Mouse (Mus musculus): ENCODE results near the gene Rdh1. TPM values are rescaled to one million over a fixed set of nuclear protein-coding genes. Genes with fewer than 3 reads are reported as not detected.
"Not testable (repeated sequence)": the region's sequence is repeated elsewhere in the genome, so short reads cannot be mapped to it uniquely, and the experiment has no call there.

Gene Rdh1
- polyA plus RNA-seq, 1 experiment from 2014 or later: not detected

- Histone ChIP-seq H3K27ac (no peak overlapping the region), H3K27me3 (ENCODE audit: insufficient read depth, poor library complexity, severe bottlenecking) (no peaks in the 10 kb centered on the region), H3K4me3 (no peak overlapping the region), H3K9me3 (peaks cover 13% of the 10 kb centered on the region; the same call in 1 of the 2 replicates), H3K4me1 (replicated peaks) (no peaks in the 10 kb centered on the region), H3K36me3 (no peaks in the 10 kb centered on the region)
- no peak for DNase-seq (ENCODE audit: low spot score)
Observed at GRCm38 (mm10) chr10:127815888-127816287, 56.4 kb downstream of the Rdh1 start.

GRCm38 (mm10) chr10:127817268-127817910 lies 57.9 kb downstream of the Rdh1 start:
- H3K4me1 ChIP-seq (replicated peaks); H3K27ac ChIP-seq; H3K27me3 ChIP-seq (ENCODE audit: insufficient read depth, poor library complexity, severe bottlenecking); H3K36me3 ChIP-seq; DNase-seq (ENCODE audit: low spot score); H3K4me3 ChIP-seq: not testable (repeated sequence)
- WGBS: 79% methylated on average over 4 of the region's 4 CpGs
- H3K9me3 ChIP-seq: peaks cover 15% of the 10 kb centered on the region; the same call in 1 of the 2 replicates

Other genes starting within 250 kb of the Rdh1 start
- 8.1 and 10.5 TPM in 2 replicates for gene Ndufa4l2, start 244.8 kb upstream of the Rdh1 start, polyA plus RNA-seq (2016; fragmentation: Nextera tagmentation; extraction: Ambion mirVana)
- 103 and 118 TPM in 2 replicates for gene Shmt2, start 237.3 kb upstream of the Rdh1 start, polyA plus RNA-seq (2016; fragmentation: Nextera tagmentation; extraction: Ambion mirVana)
- gene Nxph4, start 225.2 kb upstream of the Rdh1 start, polyA plus RNA-seq (2016; fragmentation: Nextera tagmentation; extraction: Ambion mirVana): 23.1 and 70.9 TPM in 2 replicates
- 55.7 and 71.7 TPM in 2 replicates for gene Lrp1, start 138.6 kb upstream of the Rdh1 start, polyA plus RNA-seq (2016; fragmentation: Nextera tagmentation; extraction: Ambion mirVana)
- gene Stat6, start 116.7 kb upstream of the Rdh1 start, polyA plus RNA-seq (2016; fragmentation: Nextera tagmentation; extraction: Ambion mirVana): 8.9 and 9.5 TPM in 2 replicates
- 7.7 and 10.2 TPM in 2 replicates for gene Nemp1, start 92.8 kb upstream of the Rdh1 start, polyA plus RNA-seq (2016; fragmentation: Nextera tagmentation; extraction: Ambion mirVana)
- gene Nab2, start 91.2 kb upstream of the Rdh1 start, polyA plus RNA-seq (2016; fragmentation: Nextera tagmentation; extraction: Ambion mirVana): 6.6 and 6.8 TPM in 2 replicates
- gene Myo1a, start 54.6 kb upstream of the Rdh1 start, polyA plus RNA-seq (2016; fragmentation: Nextera tagmentation; extraction: Ambion mirVana): 0.37 and 0.51 TPM in 2 replicates
- gene Tac2, start 35.2 kb upstream of the Rdh1 start, polyA plus RNA-seq (2016; fragmentation: Nextera tagmentation; extraction: Ambion mirVana): not detected in 2 replicates
- 4.4 and 4.7 TPM in 2 replicates for gene Zbtb39, start 20.2 kb upstream of the Rdh1 start, polyA plus RNA-seq (2016; fragmentation: Nextera tagmentation; extraction: Ambion mirVana)
- 0.43 and 0.52 TPM in 2 replicates for gene Gpr182, start 8.0 kb upstream of the Rdh1 start, polyA plus RNA-seq (2016; fragmentation: Nextera tagmentation; extraction: Ambion mirVana)
- gene Rdh16f1, start 66 bp downstream of the Rdh1 start, polyA plus RNA-seq (2016; fragmentation: Nextera tagmentation; extraction: Ambion mirVana): 0.11 TPM in 1 of 2 replicates, not detected in the other
- not detected in 2 replicates for gene Rdh9, start 16.7 kb downstream of the Rdh1 start, polyA plus RNA-seq (2016; fragmentation: Nextera tagmentation; extraction: Ambion mirVana)
- not detected in 2 replicates for gene Rdh16, start 41.4 kb downstream of the Rdh1 start, polyA plus RNA-seq (2016; fragmentation: Nextera tagmentation; extraction: Ambion mirVana)
- not detected in 2 replicates for gene Rdh19, start 90.2 kb downstream of the Rdh1 start, polyA plus RNA-seq (2016; fragmentation: Nextera tagmentation; extraction: Ambion mirVana)
- gene Rdh16f2, start 106.8 kb downstream of the Rdh1 start, polyA plus RNA-seq (2016; fragmentation: Nextera tagmentation; extraction: Ambion mirVana): not detected in 2 replicates
- gene Rdh7, start 129.1 kb downstream of the Rdh1 start, polyA plus RNA-seq (2016; fragmentation: Nextera tagmentation; extraction: Ambion mirVana): not detected in 2 replicates
- gene Sdr9c7, start 138.8 kb downstream of the Rdh1 start, polyA plus RNA-seq (2016; fragmentation: Nextera tagmentation; extraction: Ambion mirVana): not detected in 2 replicates
- gene Hsd17b6, start 247.9 kb downstream of the Rdh1 start, polyA plus RNA-seq (2016; fragmentation: Nextera tagmentation; extraction: Ambion mirVana): not detected in 2 replicates

All from hindbrain, embryonic 10.5 days (tissue).